Mouse (Mus musculus) lung, adult 2 months (tissue): ENCODE measurements around the gene B830017H08Rik. TPM values are rescaled to one million over a fixed set of nuclear protein-coding genes. Genes with fewer than 3 reads are reported as not detected.

Experiments used
- DNase-seq: peaks from one replicate; pipeline ENCODE4 v3.0.0; 2022
- H3K4me1 ChIP-seq: fragments of 200-500 bp; 2 replicates; pipeline ENCODE4 v1.6.1; 2011; ENCODE audit warnings: low read length; ENCODE audit not compliant: control insufficient read depth, insufficient read depth
- H3K4me3 ChIP-seq: fragments of 200-500 bp; replicated peaks from 2 replicates; pipeline ENCODE3; 2011; ENCODE audit warnings: low read depth, mild to moderate bottlenecking, control low read depth, low read length; ENCODE audit errors: extremely low read depth
- CTCF ChIP-seq: fragments of 200-500 bp; IDR thresholded peaks from 2 replicates; pipeline ENCODE4 v1.5.1; 2011; ENCODE audit warnings: mild to moderate bottlenecking, low read length, control low read depth; ENCODE audit not compliant: insufficient read depth
- POLR2A ChIP-seq: fragments of 200-500 bp; IDR thresholded peaks from 2 replicates; pipeline ENCODE4 v1.6.1; 2011; ENCODE audit warnings: low read depth, mild to moderate bottlenecking, control low read depth, low read length, borderline replicate concordance; ENCODE audit errors: extremely low read depth
- WGBS: fragments of 180-500 bp; shearing (Covaris S2); methylation state at CpG from one replicate; pipeline ENCODE4 v1.1.7; 2018; 5-methylcytosine and 5-hydroxymethylcytosine counted together
- polyA plus RNA-seq: library from polyadenylated mRNA; depleted of rRNA; stranded (reverse); fragments of >200 nt; gene quantifications from 2 replicates; pipeline ENCODE4 v1.2.3, GENCODE M21; 2012

The B830017H08Rik gene
- polyA plus RNA-seq, 1 experiment, result 0.08 TPM

DNA sequence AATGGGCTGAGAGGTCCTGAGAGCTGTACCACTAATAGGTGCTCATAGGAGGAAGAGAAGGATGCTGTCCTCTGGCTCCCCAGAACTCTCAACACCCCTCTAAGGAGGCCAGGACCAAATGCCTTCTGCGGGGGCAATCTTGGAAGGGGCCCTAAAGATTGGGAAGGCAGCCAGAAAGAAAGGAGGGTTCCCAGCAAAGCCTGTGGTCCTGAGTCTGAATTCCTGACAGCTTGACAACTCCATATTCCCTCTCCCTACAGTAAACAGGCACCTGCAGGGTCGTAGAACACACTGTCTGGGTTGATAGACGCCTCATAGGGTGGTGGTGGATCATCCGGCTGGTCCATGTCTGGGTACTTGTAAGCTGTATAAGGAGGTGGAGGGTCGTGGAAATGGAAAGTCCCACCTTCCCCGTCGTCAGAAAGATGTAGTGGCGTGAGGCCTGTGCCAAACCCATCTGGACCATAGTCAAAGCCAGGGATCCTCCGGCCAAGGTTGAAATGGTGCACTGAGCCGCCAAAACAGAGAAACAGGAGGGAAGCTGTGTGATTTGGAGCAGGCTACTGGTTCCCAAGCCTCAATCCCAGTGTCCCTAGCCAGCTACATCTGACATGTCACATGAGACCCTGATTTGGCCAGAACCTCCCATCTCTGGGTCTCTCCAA, 10.9 kb downstream of the B830017H08Rik start:
- 88% methylated on average over 10 of the region's 10 CpGs for WGBS
- Histone ChIP-seq H3K4me1 (no peaks in the 10 kb centered on the region), H3K4me3 (no peak overlapping the region)
- no peak for DNase-seq
- no peak for TF ChIP-seq CTCF
- TF ChIP-seq POLR2A, result no peak

DNA sequence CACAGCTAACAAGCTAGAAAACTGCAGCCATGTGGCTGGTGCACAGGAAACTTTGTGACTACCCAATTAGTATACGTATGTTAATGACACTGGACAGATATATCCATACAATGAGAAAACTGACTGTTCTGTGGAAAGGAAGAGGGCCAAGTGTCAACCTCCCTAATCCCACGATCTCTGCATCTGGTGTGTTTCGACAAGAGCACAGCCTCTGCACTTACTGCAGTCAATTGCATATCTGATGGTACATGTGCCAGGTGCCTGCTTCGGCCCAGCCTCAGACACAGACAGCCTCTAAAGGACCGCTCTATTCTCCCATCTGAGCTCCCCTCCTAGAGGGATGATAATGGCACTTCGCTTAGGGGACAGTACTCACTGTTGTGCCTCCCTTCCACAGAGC, 15.5 kb downstream of the B830017H08Rik start:
- TF ChIP-seq POLR2A (no peak), CTCF (no peak)
- DNase-seq, result no peak
- 95% methylated on average over 6 of the region's 6 CpGs for WGBS
- Histone ChIP-seq H3K4me3 (no peak overlapping the region), H3K4me1 (no peaks in the 10 kb centered on the region)

DNA sequence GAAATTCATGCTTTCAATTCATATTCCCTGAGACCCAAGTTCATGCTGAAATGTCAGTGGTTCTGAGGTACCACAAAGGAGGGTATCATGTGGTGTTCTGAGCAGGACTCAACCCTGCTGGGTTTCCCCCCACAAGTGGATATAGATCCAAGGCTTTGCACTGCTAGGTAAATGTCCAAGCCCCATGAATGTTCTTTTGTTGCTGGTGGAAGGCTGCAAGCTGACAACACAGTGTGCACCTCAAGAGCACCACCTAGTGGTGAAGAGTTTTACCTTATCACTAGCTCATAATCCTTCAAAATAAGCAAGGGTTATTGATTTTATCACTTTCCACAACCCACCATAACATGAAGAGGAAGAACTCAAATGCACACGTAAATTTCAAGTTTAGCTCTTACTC, 16.0 kb downstream of the B830017H08Rik start:
- WGBS, result 17% methylated on average over 1 of the region's 1 CpGs
- DNase-seq, result no peak

DNA sequence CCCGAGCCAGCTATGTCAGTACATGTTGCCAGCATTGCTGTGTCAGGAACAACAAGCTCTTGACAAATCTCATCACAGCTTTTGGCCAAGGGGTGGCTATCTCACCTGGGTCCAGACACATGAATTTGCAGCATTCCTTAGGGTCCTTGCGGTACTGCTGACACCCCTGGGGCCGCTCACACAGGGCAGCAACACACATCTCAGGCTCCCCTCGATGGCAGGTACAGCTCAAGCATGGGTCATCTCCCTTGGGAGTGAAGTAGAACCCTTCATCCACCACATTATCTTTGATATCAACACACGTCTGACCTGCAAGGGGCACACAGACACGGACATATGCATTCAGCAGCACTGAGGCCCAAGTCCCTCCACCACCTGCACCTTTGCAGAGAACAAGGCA, 16.6 kb downstream of the B830017H08Rik start:
- H3K4me3 ChIP-seq, result no peak overlapping the region
- TF ChIP-seq POLR2A, result no peak
- 0 out of 2 replicates have a peak, but pooled peaks have one; percentile 5 for TF ChIP-seq CTCF
- WGBS, result 81% methylated on average over 6 of the region's 6 CpGs
- no peak for DNase-seq
- no peaks in the 10 kb centered on the region for H3K4me1 ChIP-seq

More for the DNA sequence above, 16.0 kb downstream of the B830017H08Rik start:
- Histone ChIP-seq H3K4me3 (no peak overlapping the region), H3K4me1 (no peaks in the 10 kb centered on the region)
- TF ChIP-seq CTCF, result peak; percentile 57
- TF ChIP-seq POLR2A, result no peak

DNA sequence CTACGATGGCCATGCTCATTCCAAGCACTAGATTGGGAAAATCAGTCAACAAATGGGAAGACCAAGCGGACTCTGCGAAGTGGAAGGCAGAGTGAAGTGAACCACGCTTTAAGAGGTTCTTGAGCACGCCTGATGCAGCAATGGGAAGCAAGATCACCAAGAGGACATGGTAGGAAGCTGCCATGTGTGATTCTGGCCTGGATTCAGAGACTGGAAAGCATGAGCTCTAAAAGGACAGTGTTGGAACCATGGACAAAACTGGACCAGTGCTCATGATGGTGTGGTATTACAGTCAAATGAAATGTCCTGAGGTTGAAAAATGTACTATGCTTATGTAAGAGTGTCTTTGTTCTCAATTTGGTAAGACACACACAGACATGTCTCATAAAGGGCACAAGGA, 18.4 kb downstream of the B830017H08Rik start:
- H3K4me3 ChIP-seq, result no peak overlapping the region
- DNase-seq, result no peak
- 94% methylated on average over 5 of the region's 5 CpGs for WGBS
- TF ChIP-seq CTCF, result no peak
- no peak for TF ChIP-seq POLR2A
- H3K4me1 ChIP-seq, result no peaks in the 10 kb centered on the region

DNA sequence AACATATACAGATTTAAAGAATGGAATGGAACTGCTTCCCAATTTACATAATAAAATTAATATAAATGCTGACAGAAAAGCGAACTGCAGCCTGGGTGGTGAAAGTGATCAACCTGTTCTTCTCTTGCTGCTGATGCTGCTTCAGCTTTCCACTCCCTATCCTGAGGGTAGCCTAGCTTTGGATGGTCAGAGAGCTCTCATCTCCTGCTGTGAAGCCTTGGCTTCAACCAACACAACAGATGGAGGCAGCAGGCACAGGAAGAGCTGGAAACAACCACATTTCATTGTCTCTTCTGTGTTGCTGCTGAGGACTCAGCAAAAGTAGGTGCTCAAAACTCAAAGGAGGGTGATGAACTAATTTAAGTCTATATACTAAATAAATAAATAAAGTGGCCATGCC, 18.9 kb downstream of the B830017H08Rik start:
- DNase-seq, result no peak
- 98% methylated on average over 1 of the region's 1 CpGs for WGBS
- H3K4me3 ChIP-seq, result no peak overlapping the region
- TF ChIP-seq POLR2A (no peak), CTCF (no peak)
- no peaks in the 10 kb centered on the region for H3K4me1 ChIP-seq

DNA sequence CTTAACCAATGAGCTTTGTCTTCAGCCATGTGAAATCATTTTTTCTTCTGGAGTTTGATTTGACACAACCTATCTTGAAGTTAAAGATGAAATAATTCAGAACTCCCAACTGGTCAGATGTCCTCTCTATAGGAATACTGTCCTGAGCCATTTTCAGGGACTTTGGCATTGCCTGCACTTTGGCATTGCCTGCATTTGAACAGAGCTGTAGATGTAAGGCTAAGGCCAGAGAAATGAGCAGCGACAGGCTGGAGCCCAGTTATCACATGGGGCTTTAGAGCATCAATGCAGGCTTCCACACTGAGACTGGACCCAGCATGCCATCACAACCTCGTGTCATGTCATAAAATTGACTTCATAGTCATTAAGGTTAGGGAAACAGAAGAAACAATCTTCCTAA, 20.3 kb downstream of the B830017H08Rik start:
- DNase-seq, result no peak
- WGBS, result 89% methylated on average over 2 of the region's 2 CpGs
- TF ChIP-seq CTCF, result no peak
- no peak for TF ChIP-seq POLR2A
- H3K4me1 ChIP-seq, result no peaks in the 10 kb centered on the region
- no peak overlapping the region for H3K4me3 ChIP-seq

DNA sequence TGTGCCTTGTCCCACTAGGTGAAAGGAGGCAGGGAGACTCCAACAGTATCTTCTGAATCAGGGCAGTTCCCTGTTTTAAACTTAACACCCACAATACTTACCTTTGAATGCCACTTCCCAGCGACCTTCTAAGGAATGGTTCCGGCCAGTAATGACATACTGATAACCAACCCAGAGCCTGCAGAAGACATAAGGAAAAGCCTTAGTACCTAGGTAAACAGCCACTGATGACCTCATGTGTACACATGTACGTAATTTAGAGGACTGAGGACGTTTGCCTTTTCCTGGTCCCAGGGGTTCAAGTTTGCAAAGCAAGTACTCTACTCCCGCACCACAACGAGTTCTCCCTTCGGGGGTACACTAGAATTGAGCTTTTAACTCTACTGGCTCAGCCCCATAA, 24.2 kb downstream of the B830017H08Rik start:
- no peak overlapping the region for H3K4me3 ChIP-seq
- WGBS, result 73% methylated on average over 7 of the region's 7 CpGs
- no peak for DNase-seq
- TF ChIP-seq POLR2A (no peak), CTCF (no peak)
- no peaks in the 10 kb centered on the region for H3K4me1 ChIP-seq

DNA sequence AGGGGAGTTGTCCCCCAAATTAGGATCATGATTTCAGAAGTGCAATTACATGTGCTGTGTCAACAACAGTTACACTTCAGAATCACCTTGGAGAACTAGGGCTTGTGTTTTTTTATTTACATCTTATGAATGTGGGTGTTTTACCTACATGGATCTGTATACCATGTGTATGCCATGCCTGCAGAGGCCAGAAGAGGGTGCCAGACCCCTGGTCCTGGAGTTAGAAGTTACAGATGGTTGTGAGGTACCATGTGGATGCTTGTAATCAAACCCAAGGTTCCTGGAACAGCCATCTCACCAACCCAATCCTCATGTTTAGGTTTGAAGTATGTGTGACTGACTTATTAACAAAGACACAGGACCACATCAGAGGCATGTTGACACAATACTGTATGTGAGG, 25.7 kb downstream of the B830017H08Rik start:
- TF ChIP-seq CTCF, result peak; percentile 58
- no peak for TF ChIP-seq POLR2A
- no peaks in the 10 kb centered on the region for H3K4me1 ChIP-seq
- DNase-seq, result no peak
- H3K4me3 ChIP-seq, result no peak overlapping the region

DNA sequence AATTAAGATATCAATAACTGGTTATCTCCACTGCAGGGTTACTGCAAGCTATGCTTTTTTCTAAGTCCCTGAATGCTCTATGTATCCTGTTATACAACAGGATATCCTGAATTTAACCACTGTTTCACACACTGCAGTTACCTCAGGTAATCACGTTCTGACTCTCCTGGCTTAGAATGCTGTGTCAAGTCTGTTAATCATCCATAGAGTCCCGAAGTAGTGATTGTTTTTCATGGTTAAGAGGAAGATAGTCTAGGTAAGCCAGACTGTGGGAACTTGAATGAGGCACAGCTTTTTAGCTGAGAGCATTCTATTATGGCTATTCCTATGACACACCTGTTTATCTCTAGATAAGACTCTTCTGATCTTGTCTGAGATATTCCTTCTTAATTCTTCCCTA, 32.4 kb downstream of the B830017H08Rik start:
- 48% methylated on average over 2 of the region's 2 CpGs for WGBS
- no peak for DNase-seq
- no peak for TF ChIP-seq POLR2A
- H3K4me3 ChIP-seq, result no peak overlapping the region
- H3K4me1 ChIP-seq, result no peaks in the 10 kb centered on the region; the same call in 1 of the 2 replicates
